Mouse (Mus musculus): ENCODE measurements around the gene Krt6b.

- TF ChIP-seq POLR2A (IDR thresholded peaks at IDR 0.05; ENCODE audit: low read depth, low read length) (no peak), CTCF (IDR thresholded peaks at IDR 0.05; ENCODE audit: borderline replicate concordance, insufficient read depth, low read length) (no peak)
These were observed at the start of gene Krt6b for GRCm38 (mm10) chr15:101680187-101680586.

Measured in embryonic fibroblast, embryonic 13.5 days (primary cell).